Comparison of ENCODE assay signal across 13 mouse cellular contexts in the genomic region with DNA sequence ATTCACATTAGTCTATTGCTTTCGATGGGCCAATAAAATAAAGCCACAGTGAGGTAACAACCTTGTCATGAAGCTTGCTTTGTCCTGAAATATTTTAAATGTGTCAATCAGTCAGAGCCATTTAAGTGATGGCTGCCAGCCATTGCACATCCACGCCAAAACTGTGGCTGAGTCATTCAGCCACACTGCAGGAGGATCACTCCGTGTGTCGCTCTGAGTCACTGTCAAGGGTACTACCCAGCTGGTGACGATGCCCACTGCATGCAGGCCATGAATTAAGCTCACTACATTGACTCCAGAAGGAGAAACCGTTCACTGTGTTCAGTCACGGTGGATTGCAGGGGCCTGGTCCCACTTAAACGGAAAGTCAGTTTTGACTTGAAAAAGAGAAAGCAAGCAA.
DNase-seq lines count a peak whose midpoint lies in the region; ATAC-seq and TF ChIP-seq lines count a peak whose summit lies in the region.
"Had no signal": no experiment of that assay in that cellular context is flagged by ENCODE, and none has a peak within 500 bp of the region (broad histone marks: within the 10 kb centered on the region; RNA-seq: fewer than 3 reads in every experiment).

No protein-coding gene starts in this region.

- no peaks in the 10 kb centered on the region for H3K27me3 ChIP-seq in hindbrain, postnatal 0 days (ENCODE audit: insufficient read depth, low read length)
- H3K27me3 ChIP-seq in hindbrain, embryonic 12.5 days, result no peaks in the 10 kb centered on the region
- H3K27me3 ChIP-seq: embryonic facial prominence, embryonic 13.5 days had no signal

- peak overlapping the region; percentile 41; the same call in 1 of the 2 replicates for H3K27ac ChIP-seq in hindbrain, postnatal 0 days
- H3K27ac ChIP-seq in hindbrain, embryonic 12.5 days, result no peak overlapping the region
- H3K27ac ChIP-seq: embryonic facial prominence, embryonic 13.5 days had no signal

- peak; percentile 71 for DNase-seq in hindbrain, postnatal 0 days (ENCODE audit: low spot score)
- DNase-seq in Muller cell, postnatal 12 days (ENCODE audit: inconsistent ontology term), result peak; percentile 89
- peak; percentile 29 to 55 for DNase-seq in adrenal gland, postnatal 36 days
- DNase-seq in layer of hippocampus, postnatal 10 days (ENCODE audit: low spot score in 2 of 2), result peak; percentile 8 to 26
- no peak for DNase-seq in thymus, postnatal 4 days
- no peak for DNase-seq in embryo, embryonic 10 days (ENCODE audit: low spot score)
- DNase-seq: forebrain, postnatal 0 days; kidney, adult 2 months; liver, postnatal 0 days; thymus, postnatal 14 days had no signal

- ATAC-seq in hindbrain, postnatal 0 days, result peak; percentile 81
- no peak for ATAC-seq in hindbrain, embryonic 12.5 days (ENCODE audit: low FRiP score)
- ATAC-seq: forebrain, postnatal 0 days; liver, postnatal 0 days had no signal

- no peak for TF ChIP-seq CTCF in hindbrain, postnatal 0 days (IDR thresholded peaks at IDR 0.05; ENCODE audit: low read depth)

- H3K4me3 ChIP-seq in hindbrain, postnatal 0 days (ENCODE audit: low read length), result no peak overlapping the region
- H3K4me3 ChIP-seq in hindbrain, embryonic 12.5 days, result no peak overlapping the region
- H3K4me3 ChIP-seq: embryonic facial prominence, embryonic 13.5 days had no signal

- no peak overlapping the region for H3K9ac ChIP-seq in hindbrain, postnatal 0 days (replicated peaks; ENCODE audit: low read length)
- H3K9ac ChIP-seq in hindbrain, embryonic 12.5 days, result no peak overlapping the region
- H3K9ac ChIP-seq: embryonic facial prominence, embryonic 13.5 days; forebrain, postnatal 0 days; liver, postnatal 0 days had no signal

- H3K9me3 ChIP-seq in hindbrain, postnatal 0 days (ENCODE audit: low read length), result no peaks in the 10 kb centered on the region
- no peaks in the 10 kb centered on the region for H3K9me3 ChIP-seq in hindbrain, embryonic 12.5 days (replicated peaks)
- H3K9me3 ChIP-seq: embryonic facial prominence, embryonic 13.5 days had no signal

- 42% methylated on average over 8 of the region's 8 CpGs for WGBS in hindbrain, postnatal 0 days
- 83% methylated on average over 8 of the region's 8 CpGs for WGBS in hindbrain, embryonic 12.5 days

- H3K36me3 ChIP-seq in hindbrain, postnatal 0 days (ENCODE audit: insufficient read depth, low read length), result no peaks in the 10 kb centered on the region
- no peaks in the 10 kb centered on the region for H3K36me3 ChIP-seq in hindbrain, embryonic 12.5 days
- H3K36me3 ChIP-seq: embryonic facial prominence, embryonic 13.5 days had no signal

- H3K4me1 ChIP-seq in hindbrain, postnatal 0 days (ENCODE audit: insufficient read depth, low read length), result no peaks in the 10 kb centered on the region
- H3K4me1 ChIP-seq in hindbrain, embryonic 12.5 days, result no peaks in the 10 kb centered on the region
- H3K4me1 ChIP-seq: embryonic facial prominence, embryonic 13.5 days had no signal

- H3K4me2 ChIP-seq in hindbrain, postnatal 0 days (ENCODE audit: low read depth, low read length), result no peak overlapping the region
- H3K4me2 ChIP-seq in hindbrain, embryonic 12.5 days (replicated peaks), result no peak overlapping the region
- H3K4me2 ChIP-seq: embryonic facial prominence, embryonic 13.5 days; midbrain, embryonic 11.5 days had no signal

Comparison
In these comparisons a context has a peak if more than half of its experiments do, and no peak if none do; other contexts are left out.
1. DNase-seq: peak in hindbrain, postnatal 0 days (single experiment), Muller cell, postnatal 12 days (single experiment), adrenal gland, postnatal 36 days (2 of 2) and layer of hippocampus, postnatal 10 days (2 of 2); none in thymus, postnatal 4 days (single experiment) and embryo, embryonic 10 days (single experiment).